Mouse (Mus musculus) heart, adult 18-20 months (tissue): ENCODE results near the gene Tmem201. TPM values are rescaled to one million over a fixed set of nuclear protein-coding genes. Genes with fewer than 3 reads are reported as not detected.

Experiments used
- DNase-seq, 2 experiments: peaks; one replicate each; pipeline ENCODE4 v3.0.0; 2021 to 2022; ENCODE audit warnings: mixed read lengths in 1 of 2
- total RNA-seq, 2 experiments: library from RNA; stranded (reverse); gene quantifications; 2 replicates each; pipeline ENCODE4 v1.2.3; 2021

Gene Tmem201
- total RNA-seq, 2 experiments from 2014 or later, result 85.2 to 90.5 TPM

DNA sequence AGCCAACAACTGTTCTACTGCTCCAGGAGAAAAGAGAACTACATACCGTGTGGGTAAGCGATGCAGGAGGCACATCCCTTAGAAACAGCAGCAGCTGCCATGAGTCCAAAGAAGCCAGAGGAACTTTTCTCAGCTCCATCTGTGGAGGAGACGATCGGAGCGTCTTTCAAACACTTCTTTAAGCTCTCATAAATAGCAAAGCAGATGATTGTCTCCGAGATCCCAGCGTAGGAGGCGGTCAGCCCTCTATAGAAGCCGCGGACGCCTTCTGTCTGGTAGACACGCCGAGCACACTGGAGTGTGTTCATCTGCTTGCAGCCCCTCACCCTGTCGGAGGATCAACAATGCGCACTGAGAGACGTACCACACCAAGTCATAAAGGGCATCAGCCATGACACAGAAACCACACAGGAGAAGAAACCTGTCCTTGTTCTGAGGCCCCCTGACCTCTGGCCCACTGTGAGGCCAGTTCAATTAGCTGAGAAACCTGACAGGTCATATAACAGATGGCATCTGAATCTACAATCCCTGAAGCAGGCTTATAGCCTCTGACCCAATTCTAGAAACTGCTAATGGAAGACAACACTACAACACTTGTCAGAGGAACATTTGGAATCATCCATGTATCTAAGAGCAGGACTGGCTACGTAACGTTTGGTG lies 11.3 kb upstream of the Tmem201 start:
- DNase-seq, result no peak

DNA sequence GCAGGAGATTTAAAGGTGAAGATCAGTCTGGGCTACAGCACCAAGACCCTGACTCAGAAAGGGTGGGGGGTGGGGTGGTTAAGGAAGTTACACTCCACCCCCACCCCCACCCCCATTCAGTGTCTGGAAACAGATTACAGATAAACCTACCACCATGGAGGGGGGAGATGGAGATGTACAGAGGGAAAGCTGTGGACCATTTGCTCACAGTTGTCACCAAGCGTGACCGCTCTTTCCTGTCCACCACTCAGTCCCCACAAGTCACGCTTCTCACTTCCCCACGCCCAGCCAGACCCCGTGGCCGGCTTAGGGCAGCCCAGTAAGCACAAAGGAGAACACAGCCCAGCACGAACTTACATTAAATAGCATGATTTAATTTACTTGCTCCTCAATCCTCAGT lies 6.3 kb upstream of the Tmem201 start:
- no peak for DNase-seq

DNA sequence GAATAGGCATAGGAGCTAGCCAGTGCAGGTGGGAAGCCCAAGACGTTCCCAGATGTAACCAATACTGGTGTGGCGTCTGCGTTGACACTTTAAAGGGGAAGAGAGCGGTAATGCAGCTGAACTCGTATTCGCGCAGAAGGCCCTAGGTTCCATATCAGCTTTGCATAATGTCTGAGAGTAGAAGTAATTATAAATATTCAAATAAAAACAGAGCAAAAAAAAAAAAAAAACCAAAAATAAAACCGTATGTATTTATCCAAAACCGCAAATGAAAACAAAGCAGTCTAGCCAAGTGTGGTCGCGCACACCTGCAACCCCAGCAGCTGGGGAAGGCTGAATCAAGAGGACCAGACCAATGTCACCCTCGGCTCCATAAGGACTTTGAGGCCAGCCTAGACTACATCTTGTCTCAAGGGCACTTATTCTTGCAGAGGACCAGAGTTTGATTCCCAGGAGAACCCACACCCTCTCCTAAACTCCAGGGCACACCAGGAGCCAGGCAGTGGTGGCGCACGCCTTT lies 4.2 kb upstream of the Tmem201 start:
- no peak for DNase-seq

DNA sequence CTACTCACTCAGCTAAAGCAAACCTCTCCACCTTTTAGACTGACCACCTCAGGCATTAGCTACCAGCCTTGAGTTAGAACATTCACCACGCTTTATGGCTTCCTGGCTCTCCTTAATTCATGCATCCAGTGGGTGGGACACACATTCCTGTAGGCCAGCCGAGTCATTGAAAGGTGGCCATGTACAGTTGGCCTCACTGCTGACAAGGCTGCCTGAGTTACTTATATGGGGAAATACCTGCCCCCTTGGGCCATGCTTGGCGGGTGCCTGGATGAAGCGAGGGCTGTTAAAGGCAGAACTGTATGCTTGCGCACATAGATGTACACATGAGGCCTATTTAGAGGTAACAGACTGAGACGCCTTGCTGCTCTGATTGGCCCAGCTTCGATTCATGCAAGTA lies 2.5 kb upstream of the Tmem201 start:
- DNase-seq, result no peak

DNA sequence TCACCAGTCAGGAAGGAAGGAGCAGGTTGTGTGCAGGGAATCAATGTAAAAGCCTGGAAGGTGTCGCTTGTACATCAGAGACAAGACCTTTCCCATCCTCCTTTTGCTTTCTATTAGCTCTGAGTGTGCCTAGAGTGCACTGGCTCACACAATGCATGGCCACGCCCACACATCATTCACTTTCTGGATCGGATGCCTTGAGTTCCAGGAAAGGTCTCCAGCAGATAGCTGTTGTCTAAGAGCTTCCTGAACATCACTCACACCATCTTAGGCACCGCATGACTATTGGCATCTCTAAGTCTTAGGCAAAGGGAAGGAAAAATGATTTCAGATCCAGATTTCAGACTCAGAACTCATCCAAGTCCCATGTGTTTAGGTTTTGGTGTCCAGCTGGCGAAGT lies 1.6 kb upstream of the Tmem201 start:
- no peak for DNase-seq

DNA sequence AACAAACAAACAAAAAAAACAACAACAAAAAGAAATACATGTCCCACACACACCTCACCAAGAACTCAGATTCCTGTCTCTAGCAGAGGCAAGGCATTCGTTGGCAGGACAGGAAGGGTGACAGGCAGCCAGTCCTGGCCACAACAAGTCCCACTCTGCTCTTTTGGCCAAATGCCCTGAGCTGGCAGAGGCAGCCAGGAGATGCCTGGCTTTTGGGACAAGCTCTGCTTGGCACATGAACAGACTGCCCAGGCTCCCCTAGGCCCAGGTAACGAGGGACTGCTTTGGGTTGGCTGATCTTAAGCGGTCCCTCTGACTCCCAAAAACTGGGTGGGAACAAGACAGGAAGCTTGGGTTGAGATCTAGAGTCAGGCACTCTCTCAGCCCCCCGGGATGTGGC lies 1.3 kb downstream of the Tmem201 start:
- DNase-seq, result peak; percentile 87 to 89

DNA sequence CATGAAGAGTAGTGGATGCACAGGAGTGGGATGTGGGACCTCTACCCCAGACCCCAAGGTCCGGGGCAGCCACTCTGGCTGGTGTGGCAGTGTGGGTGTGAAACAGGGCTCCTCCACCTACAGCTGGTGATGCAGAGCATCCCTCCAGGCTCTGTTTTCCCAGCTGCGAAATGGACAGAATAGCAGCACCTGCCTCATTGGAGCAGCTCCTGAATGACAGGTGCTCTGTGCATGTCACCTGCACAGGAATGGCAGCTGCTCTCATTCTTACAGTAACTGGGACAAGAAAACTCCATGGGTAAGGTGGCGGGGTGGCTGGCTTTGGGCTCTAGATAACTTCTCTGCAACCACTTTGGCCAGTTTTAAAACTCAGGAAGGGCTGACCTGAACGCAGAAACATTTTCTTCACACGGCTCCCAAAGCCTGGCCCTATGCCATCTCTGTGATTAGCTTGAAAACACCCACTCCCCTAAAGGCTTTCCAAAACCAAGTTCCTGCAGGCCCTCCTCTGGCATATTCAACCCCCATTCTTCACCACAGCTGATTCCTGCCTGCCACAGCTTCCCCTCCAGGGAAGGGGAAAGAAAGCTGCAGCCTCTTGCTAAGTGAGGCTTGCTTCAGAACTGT lies 2.1 kb downstream of the Tmem201 start:
- DNase-seq, result no peak

DNA sequence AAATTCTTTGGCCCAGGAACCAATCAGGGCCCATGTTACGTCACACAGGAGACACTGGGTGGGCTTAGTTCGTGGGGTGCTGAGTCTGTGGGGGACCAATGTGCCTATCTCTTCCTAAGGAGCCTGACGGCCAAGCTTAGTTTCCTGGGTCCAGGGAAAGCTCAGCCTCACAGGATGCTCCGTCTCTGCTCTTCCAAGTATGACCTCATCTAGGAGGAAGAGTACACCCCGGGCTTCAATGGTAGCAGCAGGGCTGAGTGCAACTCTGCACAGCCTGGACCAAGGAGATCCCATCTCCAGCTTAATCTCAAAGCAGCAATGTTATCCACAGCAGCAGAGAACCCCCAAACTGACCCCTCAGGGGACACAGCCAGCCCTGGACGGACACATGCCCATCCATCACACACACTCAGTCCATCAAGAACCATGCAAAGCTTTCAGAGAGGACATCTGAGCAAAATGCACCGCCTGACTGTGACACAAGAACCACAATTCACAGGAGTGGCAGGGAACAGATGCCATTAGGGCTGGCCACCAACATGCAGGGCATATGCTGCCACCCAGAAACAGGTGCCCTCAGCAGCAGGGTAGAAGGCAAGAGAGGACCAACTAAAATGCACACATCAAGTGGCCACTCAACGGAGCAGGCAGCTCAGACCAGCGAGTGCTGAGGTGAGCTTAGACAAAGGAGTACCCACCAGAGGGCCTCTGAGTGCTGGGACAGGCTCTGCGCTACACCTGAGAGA lies 2.9 kb downstream of the Tmem201 start:
- no peak for DNase-seq

DNA sequence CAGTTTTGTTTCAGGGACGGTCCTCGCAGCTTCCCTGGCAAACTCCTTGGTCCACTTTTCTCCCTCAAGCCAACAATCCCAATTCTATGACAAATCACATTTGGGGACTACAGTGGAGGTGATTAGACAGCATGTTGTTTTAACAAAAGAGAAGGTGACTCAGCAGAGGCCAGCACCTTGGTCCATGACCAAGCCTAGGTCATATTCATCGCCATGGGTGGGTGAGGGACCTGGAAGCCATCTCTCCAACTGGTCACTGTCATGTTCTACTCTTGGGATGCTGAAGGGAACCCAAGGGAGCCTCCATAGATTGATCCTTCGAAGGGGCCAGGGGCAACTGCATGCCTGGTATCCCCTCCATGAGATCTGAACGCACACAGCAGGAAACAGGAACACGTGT lies 3.6 kb downstream of the Tmem201 start:
- no peak for DNase-seq

DNA sequence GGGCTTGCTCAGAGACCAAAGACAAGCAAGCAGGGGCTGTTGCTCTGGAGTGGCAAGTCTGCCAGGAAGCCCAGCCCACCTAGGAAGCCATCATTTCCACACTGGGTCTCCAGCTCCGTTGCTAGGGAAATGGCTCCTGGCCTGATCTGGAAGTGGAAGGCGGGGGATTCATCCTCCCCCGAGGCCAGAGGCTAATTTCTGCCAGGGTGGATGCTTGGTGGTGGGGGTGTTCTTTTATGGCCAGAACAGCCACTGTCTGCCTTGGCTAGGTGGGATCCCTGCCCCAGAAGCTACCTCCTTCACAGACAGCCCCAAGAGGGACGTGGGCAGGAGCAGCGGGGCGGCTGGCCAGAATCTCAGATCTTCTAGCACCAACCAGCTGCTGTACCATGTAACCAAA lies 4.1 kb downstream of the Tmem201 start:
- DNase-seq, result peak in 1 of 2 experiments; percentile 76

DNA sequence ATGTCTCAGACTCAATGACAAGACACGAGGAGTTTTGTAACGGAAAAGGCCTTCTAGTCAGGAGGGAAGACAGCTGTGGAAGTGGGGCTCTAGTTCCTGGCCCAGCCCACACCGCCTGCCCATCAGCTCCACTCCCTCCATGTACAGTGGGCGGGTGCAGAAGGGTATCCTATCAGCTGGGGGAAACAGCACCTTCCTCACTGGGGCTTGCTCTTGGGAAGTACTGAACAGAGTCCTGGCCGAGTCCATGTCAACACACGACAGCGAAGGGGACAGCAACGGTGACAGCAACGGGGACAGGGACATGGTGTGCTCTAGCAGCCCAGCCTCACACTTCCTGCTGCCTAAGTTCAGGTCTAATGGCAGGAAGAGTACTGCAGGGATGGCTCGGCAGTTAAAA lies 5.0 kb downstream of the Tmem201 start:
- peak; percentile 60 to 76 for DNase-seq

DNA sequence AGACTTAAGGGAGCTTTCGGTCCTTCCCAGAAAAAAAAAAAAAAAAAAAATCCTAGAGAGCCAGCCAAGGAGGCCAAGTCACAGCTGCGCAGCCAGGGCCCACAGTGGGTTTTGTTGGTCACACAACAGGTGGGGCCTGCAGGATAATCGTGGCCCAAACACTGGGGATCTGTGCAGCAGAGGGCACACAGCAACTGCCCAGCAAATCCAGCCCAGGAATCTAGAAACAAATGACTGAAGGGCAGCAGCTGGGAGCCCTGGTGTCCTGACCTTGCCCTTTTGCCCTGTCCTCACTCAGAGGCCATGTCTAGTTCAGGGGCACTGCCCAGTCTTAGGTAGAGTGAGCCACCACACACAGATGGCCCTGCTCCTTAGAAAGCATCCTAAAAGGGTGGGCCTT lies 5.5 kb downstream of the Tmem201 start:
- DNase-seq, result no peak

DNA sequence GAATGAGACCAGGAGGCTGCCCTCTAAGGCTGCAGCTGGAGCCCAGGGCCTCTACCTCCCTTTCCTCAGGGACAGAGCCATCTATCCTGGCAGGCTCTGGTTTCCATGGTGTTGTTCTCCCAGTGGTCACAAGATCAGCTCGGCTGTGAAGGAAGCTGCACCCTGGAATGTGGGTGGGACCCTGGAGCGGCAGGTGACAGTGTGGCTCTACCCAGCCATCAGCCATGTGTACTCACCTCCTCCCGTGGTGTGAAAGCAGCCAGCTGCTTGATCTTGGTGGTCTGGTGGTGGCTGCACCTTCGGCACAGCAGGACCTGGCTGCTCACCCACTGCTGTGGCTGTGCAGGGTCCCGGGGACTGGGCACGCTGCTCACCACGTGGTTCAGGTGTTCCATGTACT lies 7.0 kb downstream of the Tmem201 start:
- DNase-seq, result no peak

DNA sequence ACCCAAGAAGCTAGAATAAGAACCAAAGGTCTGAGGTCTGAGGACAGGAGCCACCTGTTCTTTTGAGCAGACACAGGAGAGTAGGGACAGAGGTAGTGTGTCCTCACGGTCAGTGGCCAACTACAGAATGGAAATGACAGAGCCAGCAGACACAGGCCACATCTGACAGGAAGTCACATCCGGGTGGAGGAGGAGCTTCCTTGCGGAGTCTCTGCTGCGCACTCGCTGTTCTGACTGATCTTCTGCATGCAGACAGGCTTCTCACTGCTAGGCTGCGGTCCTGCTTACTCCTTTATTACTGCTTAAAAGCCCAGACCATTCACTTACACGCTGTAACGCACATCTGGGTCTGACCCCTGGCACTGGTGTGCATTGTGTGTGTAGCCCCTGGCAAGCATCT lies 9.0 kb downstream of the Tmem201 start:
- peak; percentile 63 to 80 for DNase-seq

DNA sequence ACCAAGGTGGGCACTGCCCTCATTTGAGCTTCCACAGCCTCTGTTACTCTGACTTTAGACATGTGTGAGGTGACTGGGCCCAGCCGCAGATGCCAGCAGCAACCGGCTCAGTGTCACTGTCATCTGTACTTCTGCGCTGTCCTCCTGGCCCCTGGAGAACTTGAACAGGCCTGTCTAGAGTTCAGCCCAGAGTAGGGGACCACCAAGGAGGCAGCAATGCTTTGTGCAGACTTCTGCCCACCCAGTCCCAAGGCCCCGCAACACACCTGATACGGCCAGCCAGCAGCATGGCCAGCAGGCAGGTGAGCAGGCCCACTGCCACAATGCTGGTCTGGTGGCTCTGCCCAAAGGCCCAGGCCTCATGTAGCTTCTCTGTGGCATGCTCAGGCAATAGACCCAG lies 10.2 kb downstream of the Tmem201 start:
- no peak for DNase-seq

DNA sequence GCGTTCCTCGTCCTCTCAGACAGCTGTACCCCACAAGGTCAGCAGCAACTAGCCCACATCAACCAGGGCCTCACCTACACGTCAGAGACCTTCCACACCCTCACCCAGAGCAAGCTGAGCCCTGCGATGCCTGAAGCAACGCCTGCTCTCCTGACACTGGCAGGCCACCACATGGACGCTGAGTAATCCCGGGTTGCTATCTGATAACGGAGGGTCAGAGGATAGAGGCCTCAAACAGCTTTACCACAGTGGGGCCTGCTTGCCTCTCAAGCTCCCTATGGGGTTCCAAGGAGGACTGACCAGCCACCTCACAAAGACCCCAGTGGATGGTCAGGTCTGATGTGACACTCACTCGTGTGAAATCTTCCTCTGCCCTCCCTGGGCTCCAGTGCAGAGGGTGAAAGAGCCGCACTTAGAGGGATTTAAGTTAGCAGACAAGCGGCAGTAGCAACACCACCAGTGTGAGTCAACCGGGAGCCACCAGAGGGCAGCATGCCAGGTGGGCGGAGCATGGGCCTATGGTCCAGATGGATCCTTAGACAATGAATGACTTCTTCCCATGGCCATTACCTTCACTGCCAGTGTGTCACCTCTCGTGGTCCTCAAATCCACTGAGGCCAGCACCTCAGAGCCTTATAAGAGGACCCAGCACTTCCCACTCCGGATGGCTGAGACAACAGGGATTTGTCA lies 12.0 kb downstream of the Tmem201 start:
- peak; percentile 78 to 86 for DNase-seq

DNA sequence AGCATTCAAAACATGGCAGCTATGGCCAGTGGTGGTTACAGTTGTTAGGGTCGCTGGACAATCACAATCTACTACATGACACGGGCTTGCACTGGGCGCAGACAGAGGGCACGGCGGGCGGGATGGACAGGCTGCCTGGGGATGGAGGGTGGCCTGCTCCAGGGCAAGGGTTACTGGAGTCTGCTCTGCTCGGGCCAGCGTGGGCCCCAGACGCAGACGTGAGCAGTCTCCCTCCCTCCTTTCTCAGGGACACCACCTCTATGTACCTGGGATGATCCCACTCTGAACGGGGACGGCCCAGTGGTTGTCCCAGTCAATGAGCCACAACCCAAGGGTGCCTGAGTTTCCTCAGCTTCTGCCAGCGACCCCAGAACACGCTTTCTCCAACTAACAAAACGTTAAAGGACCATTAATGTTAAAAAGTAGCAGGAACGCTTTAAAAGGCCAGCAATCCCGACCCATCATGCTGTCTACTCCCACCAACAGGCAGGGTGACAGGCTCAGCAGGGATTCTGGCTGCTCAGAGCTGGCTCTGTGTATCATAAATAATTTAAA lies 12.9 kb downstream of the Tmem201 start:
- no peak for DNase-seq

DNA sequence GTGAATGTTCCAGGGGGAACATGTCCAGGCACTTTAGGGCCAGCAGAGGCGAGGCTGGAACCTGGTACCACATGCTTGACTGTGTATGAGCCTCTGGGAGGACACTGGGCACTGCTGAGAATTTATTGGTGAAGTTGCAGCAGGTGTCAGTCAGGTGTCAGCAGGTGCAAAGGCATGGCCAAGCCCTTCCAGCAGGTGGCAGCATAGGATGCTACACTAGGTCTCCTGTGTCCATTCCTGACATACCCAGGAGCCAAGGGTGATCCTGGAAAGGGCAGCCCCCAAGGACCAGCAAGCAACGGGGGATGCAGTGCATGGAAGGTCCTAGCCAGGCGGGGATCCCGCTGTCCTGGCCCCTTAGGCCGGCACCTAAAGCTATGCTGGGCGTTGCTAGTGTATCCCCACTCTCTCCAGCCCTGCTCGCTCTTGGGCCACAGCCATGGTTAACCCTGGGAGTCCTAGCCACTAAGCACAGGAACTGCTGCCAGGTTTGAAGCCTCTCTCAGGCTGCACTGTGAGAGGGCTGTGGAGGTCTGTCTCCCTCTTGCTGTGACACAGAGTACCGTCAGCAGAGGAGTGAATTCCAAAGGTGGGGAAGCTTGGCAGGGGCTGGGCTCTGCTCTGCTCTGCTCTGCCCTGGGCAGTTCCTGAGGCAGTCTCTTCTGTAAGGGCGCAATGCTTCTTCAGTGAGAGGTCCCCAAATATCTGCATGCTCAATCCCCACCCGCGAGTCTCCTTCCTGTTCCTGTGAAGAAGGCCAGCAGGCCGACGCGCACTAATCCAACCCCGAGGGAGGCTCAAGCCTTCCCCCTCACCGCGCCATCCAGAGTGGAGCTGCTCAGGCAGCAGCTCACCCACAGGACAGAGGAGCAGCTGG lies 13.8 kb downstream of the Tmem201 start:
- peak; percentile 50 to 71 for DNase-seq

DNA sequence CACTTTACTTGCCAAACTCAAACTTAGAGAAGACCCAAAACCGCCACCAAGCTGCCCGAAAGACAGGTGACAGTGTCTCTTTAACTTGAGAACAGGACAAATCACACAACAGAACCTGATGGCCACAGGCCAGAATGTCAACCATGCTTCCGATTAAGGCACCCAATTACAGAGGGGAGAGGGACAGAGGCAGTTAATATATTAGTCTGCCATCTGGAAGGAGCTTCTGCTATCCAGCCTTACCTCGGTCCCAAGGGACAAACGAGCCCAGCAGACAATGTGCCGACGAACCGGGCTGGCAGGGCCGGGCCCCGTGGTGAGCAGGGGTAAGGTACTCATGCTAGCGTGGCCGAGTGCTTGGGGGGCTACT lies 14.8 kb downstream of the Tmem201 start:
- DNase-seq, result no peak

DNA sequence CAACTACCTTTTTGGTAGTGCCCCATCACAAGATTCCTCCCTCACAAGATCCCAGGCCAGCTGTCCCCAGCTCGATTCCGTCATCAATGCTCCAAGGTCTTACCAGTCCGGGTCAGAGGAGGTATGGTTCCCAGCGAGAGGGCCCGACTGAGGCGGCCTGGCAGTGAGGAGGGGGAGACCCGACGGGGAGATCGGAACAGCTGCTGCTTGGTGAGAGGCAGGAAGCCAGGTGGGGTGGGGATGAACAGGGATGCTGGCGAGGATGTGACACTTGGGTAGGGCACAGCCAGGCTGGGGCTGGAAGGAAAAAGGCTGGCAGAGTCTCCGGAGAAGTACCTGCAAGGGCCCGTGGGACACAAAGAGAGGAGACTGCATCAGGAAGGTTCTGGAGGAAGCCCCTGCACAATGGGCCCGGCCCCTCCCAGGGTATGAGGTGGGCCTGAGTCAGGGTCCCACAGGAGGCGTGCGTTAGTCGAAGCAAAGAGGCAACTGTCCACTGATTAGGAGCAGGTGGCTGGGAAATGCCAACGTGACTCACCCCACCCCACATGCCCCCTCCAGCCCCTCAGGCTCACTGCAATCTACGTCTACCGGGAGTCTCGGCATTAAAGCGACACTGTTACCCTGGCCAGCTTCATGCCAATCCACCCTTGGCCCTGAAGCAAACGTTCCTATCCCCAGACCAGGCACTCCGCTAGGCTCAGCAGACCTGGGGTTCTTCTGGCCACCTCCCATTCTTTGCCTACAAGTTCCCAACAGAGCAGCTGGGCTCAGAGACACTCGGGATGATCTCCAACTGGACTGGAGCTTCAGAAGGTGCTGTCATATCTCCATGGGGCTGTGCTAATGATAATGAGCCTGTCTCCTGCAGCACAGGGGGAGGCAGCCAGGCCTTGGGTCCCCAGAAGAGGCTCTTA lies 15.5 kb downstream of the Tmem201 start:
- no peak for DNase-seq
